Mouse (Mus musculus): Measurements from ENCODE around the gene Masp2.

DNA sequence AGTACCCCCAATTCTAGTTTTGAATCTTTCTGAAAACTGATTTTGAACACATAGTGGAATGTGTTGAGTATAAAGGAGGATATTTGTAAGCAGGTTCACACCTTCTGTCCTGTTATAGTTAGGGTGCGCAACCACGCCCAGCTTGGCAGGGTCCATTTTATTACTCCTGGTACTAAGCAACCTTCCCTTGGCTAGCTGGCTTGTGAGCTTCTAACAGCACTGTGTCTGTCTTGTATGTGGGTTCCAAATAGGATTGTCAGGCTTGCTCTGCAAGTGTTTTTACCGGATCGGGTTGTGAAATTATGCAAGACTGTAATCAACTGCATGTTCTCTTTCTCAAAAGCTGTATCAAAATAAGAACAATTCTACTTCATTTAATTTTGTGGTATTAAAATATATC, 20.1 kb downstream of the Masp2 start:
- TF ChIP-seq CTCF (IDR thresholded peaks at IDR 0.05; ENCODE audit: low read depth) (no peak), EP300 (IDR thresholded peaks at IDR 0.05; ENCODE audit: low read depth) (no peak)

Measured in heart, postnatal 0 days (tissue).